Mouse (Mus musculus) splenic B cell, adult 2 months (primary cell): ENCODE measurements around the gene Emcn.

Experiments
- DNase-seq: peaks from one replicate; pipeline ENCODE4 v3.0.0-alpha.2; 2011; ENCODE audit warnings: low read depth, low spot score
- H3K27me3 ChIP-seq: 2 replicates; pipeline ENCODE4 v1.6.1; 2012; ENCODE audit warnings: mild to moderate bottlenecking, low read length, moderate library complexity, mixed read lengths; ENCODE audit not compliant: control insufficient read depth, poor library complexity, insufficient read depth, severe bottlenecking
- H3K36me3 ChIP-seq: 2 replicates; pipeline ENCODE4 v1.6.1; 2012; ENCODE audit warnings: mild to moderate bottlenecking, low read length, moderate library complexity, mixed read lengths; ENCODE audit not compliant: control insufficient read depth, poor library complexity, insufficient read depth, severe bottlenecking

Emcn gene

GRCm38 (mm10) chr3:137343446-137343845 lies 2.6 kb downstream of the Emcn start:
- no peaks in the 10 kb centered on the region for H3K36me3 ChIP-seq
- no peaks in the 10 kb centered on the region for H3K27me3 ChIP-seq
- no peak for DNase-seq

DNA sequence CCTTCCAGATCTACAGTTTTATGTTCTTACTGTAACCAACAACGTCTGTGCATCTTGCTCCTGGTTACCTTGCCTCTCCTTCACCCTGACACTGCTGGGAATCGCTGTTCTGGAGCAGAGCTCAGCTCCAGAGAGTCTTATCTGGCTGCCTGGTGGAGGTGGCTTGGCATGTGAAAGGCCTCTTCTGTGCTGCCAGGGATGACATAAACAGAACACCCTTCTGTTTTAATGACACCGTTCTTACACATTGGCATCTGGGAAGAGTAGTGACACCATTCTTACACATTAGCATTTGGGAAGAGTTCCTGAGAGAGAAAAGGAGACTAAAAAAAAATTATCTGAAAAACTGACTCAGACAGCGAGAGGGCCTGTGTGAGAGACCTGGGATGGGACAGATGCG lies 11.0 kb downstream of the Emcn start:
- Histone ChIP-seq H3K27me3 (no peaks in the 10 kb centered on the region), H3K36me3 (no peaks in the 10 kb centered on the region)
- no peak for DNase-seq

- DNase-seq = no peak
- Histone ChIP-seq H3K27me3 (no peaks in the 10 kb centered on the region), H3K36me3 (no peaks in the 10 kb centered on the region)
Measured at GRCm38 (mm10) chr3:137356697-137357096, 15.8 kb downstream of the Emcn start.

DNA sequence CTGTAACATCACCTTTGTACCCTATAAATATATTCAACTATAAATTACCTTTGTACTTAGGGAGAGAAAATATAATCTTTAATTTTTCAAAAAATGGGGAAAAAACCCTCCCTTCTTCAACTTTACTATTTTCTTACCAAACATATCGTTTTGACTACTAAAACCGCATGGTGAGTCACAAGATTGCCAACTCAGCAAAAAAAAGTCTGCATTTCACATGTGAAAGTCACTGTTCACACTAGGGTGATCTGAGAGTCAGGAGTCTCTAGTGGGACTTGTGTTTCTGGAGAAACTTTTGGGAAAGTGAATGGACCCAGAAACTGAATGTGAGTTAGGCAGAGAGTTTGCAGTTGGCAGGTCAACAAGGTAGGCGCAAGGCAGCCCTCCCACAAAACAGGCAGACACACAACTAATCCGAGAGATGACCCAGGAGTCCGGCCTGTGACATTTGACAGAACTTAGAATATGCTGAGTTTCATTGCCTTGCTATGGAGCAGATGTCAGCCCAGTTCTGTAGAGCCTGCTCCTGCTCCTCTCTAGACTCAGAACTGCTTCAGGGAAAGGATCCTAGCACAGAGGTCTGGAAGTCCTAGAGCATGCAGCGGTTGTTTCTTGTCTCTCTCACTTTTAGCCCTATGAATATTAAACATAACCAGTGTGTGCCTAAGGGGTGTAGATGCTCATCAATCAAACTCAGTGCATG lies 26.4 kb downstream of the Emcn start:
- Histone ChIP-seq H3K27me3 (no peaks in the 10 kb centered on the region), H3K36me3 (no peaks in the 10 kb centered on the region)
- no peak for DNase-seq

GRCm38 (mm10) chr3:137367826-137368325 lies 27.0 kb downstream of the Emcn start:
- H3K36me3 ChIP-seq = no peaks in the 10 kb centered on the region
- DNase-seq = no peak
- no peaks in the 10 kb centered on the region for H3K27me3 ChIP-seq

GRCm38 (mm10) chr3:137372854-137373253 lies 32.0 kb downstream of the Emcn start:
- H3K36me3 ChIP-seq = no peaks in the 10 kb centered on the region
- DNase-seq = no peak
- H3K27me3 ChIP-seq = no peaks in the 10 kb centered on the region

DNA sequence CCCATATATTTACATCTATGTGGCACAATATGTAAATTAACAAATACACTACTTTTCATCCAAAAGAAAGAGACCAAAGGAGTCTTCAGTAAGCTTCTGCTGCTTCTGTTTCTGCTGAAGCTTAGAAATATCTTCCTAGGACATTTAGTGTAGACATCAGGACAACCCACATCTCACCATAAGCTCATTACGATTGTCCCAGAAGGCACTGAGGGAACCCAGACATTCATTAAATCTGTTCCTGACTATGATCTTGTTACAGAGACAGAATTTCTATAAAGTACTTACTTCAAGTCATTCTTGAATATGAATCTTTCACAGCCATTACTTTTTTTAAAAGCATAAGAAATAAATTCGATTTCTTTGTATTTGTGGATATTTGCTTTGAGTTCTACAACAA lies 41.4 kb downstream of the Emcn start:
- no peaks in the 10 kb centered on the region for H3K27me3 ChIP-seq
- H3K36me3 ChIP-seq = no peaks in the 10 kb centered on the region

GRCm38 (mm10) chr3:137395588-137395987 lies 54.7 kb downstream of the Emcn start:
- H3K27me3 ChIP-seq = no peaks in the 10 kb centered on the region
- H3K36me3 ChIP-seq = no peaks in the 10 kb centered on the region
- DNase-seq = no peak

More for the DNA sequence above, 41.4 kb downstream of the Emcn start:
- no peak for DNase-seq

DNA sequence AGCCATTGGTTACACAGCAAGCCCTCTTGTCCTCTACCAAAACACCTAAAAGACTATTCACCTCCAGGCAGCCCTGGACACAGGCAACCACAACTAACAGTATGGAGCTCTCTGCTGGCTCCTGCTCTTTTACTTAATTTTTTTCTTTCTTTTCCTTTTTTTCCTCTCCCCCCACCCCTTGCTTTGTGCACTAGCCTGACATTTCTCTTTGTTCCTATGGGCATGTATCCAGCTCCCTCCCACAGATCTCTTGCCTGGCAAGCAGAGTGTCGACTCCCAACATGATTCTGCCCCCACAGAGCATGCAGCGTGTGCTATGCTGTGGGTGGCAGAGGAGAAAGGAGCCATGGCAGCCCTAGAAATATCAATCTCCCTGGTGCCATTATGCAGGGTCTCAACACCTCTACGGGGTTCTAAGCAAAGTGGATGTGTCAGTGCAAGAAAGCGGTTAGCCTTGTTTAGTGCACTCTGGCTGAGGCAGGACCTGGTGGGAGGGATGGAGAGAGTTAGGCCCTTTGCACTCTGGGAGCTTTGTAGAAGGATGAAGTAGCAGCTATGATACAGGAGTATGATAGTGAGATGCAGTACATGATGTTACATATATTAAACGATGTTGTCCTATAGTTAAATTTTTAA lies 74.7 kb downstream of the Emcn start:
- Histone ChIP-seq H3K36me3 (no peaks in the 10 kb centered on the region), H3K27me3 (no peaks in the 10 kb centered on the region)
- DNase-seq = no peak

GRCm38 (mm10) chr3:137418636-137419035 lies 77.8 kb downstream of the Emcn start:
- Histone ChIP-seq H3K27me3 (no peaks in the 10 kb centered on the region), H3K36me3 (no peaks in the 10 kb centered on the region)
- DNase-seq = peak; percentile 41

DNA sequence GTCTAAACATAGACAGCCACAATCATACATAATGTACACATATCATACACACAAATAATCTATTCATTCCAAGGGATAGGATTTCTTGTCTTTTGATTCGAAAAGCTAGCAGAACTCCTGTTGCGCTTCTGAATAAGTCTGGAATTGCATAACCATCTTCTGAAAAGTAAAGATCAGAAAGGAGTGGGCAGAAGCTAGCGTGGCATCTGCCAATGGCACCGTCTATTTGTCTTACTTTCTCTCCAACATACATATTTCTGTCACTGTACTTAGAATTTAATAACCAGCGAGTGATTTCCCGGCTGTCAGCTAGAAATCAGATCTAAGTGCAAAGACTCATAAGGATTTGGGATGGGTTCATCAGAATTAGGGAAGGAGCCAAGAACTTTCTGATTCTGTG lies 88.6 kb downstream of the Emcn start:
- H3K27me3 ChIP-seq = no peaks in the 10 kb centered on the region
- DNase-seq = no peak
- no peaks in the 10 kb centered on the region for H3K36me3 ChIP-seq

- Histone ChIP-seq H3K27me3 (no peaks in the 10 kb centered on the region), H3K36me3 (no peaks in the 10 kb centered on the region)
- no peak for DNase-seq
Measured at GRCm38 (mm10) chr3:137464902-137465629, 124.2 kb downstream of the Emcn start.

- H3K36me3 ChIP-seq = no peaks in the 10 kb centered on the region
- no peak for DNase-seq
- H3K27me3 ChIP-seq = no peaks in the 10 kb centered on the region
Measured at GRCm38 (mm10) chr3:137465953-137466352, 125.1 kb downstream of the Emcn start.

DNA sequence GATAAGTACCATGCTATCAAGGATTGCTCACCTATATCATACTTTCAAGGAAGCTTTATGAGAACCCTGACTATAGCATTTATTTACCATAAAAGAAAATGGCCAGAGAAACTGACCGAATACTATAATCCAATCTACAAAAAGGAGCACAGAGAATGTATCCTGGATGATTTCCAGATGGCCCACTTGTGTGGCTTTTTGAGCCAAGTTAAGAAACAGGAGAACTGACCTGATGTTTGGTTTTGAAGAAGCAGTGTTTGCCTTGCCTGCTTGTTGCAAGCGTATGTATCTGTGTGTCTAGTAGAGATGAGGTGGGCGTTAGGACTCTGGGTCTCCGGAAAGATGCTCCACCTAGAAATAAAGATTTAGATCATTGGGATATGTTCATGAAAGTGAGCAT lies 125.9 kb downstream of the Emcn start:
- H3K27me3 ChIP-seq = no peaks in the 10 kb centered on the region
- no peak for DNase-seq
- H3K36me3 ChIP-seq = no peaks in the 10 kb centered on the region

DNA sequence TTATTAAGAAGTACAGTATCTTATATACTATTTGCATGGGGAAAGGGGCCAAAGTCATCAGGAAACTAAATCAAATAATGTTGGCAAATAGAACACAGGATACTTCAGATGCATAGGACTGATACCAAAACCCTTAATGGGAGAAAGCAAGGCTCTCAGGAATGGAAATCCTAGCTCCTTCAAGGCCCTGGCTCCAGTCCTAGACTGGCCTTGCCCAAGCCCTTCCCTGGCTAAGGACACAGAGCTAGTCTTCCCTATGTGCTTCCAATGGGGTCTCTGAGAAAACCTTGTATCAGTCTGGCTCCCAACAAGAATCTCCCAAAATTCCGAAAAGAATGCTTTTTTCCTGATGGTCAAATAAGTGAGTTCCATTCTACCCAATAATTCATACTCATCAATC lies 126.5 kb downstream of the Emcn start:
- Histone ChIP-seq H3K27me3 (no peaks in the 10 kb centered on the region), H3K36me3 (no peaks in the 10 kb centered on the region)
- no peak for DNase-seq
